Mouse (Mus musculus) embryo, embryonic 9.5 days (tissue): ENCODE measurements around the gene Spty2d1.
A peak's percentile ranks its signal among the peaks of the same experiment; 100 is the strongest.
"Not testable (repeated sequence)": the region's sequence is repeated elsewhere in the genome, so short reads cannot be mapped to it uniquely, and the experiment has no call there.

Experiments used
- DNase-seq: peaks from one replicate; pipeline ENCODE4 v3.0.0-alpha.2; 2017; ENCODE audit errors: extremely low spot score

Spty2d1 gene

DNA sequence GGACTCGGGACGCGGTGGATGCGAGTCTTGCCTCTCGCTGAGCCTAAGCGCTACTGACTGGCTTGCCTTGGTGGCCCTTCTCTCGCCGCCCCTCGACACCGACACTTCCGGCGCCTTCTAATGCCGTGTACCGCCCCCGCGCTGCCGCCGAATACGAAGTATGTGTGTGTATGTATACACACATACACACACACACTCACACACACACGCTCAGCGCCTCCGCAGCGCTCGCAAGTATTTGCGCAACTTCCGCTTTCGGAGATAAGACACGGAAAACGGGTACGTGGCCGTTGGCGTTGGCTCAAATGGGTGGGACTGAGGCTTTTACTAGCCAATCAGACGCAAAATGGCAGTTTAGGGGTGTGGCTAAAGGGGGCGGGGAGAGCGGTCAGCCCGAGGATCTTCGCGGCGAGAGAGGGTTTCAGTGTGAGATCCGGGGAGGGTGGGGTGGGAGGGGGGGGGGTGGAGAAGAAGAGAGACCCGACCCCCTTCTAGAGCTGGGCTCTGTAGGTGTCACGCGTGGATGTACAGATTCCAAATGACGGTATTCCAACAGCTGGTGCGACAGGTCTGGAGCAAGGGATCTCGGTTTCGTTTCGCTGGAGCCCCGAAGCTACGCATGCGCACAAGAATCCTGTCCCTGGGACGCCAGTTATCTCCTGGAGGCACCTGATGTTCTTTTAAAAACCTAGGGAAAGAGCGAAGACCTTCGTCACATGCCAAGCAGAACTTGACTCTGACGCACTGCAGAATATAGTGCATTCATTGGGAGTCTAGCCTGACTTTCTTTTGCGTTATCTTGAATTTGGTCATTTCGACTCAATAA is at the start of gene Spty2d1:
Spty2d1 (minus strand) TSS at position 244 of the 826 bp plus-strand sequence.
- peak; percentile 96 for DNase-seq

- no peak for DNase-seq
Observed at GRCm38 (mm10) chr7:47056273-47056672, 48.1 kb upstream of the Spty2d1 start.

DNA sequence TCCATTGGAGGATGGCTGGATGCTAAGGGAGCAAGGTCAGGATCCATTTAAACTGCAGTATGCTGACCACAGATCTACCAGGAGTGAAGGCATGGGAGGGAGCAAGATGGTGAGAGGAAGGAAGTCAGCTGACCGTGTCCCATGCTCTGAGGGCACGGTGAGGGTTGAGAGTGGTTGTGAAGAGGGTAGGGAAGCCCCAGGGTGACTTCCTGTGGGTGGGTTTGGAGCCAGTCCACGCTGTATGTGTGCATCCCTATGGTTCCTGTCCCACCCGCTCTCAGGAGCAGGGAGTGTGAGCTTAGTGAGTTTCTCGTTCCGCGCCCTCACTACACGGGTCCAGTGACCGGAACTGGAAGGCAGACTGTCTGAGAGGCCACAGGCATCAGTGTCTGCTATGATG is 47.5 kb upstream of the Spty2d1 start:
- DNase-seq = no peak

DNA sequence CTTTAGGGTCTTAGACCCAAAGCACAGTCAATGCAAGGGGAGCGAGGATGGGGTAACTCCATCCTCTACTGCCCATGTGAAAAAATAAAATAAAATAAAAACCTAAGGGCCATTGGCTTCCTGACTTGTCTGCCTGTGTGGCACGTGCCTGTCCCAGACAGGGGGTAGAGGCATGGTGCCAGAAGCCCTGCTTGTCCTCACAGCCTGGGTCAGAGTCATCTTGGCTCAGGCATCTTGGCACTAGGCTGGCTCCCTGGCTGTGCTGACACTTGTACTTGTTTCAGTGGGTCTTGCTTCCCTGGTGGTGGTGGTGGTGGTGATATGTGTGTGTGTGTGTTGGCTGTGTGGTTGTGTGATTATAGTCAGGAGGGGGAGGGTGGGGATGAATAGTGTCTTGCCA is 46.5 kb upstream of the Spty2d1 start:
- DNase-seq = no peak

DNA sequence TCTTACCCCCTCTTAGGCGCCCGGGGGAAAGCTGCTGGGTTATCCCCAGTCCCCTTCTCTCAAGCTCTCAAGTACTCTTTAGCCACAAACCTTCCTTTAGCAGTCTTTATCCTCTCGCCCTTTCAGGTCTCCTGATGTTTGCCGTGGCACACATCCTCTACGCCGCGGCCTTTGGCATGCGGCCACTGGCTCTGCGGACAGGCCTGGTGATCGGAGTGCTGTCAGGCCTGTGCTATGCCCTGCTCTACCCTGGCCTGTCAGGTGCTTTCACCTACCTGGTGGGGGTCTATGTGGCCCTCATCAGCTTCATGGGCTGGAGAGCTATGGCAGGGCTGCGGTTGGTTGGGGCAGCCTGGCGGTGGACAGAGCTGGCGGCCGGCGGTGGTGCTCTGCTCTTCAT is 45.1 kb upstream of the Spty2d1 start:
- no peak for DNase-seq

GRCm38 (mm10) chr7:47052276-47052675 is 44.1 kb upstream of the Spty2d1 start:
- no peak for DNase-seq

DNA sequence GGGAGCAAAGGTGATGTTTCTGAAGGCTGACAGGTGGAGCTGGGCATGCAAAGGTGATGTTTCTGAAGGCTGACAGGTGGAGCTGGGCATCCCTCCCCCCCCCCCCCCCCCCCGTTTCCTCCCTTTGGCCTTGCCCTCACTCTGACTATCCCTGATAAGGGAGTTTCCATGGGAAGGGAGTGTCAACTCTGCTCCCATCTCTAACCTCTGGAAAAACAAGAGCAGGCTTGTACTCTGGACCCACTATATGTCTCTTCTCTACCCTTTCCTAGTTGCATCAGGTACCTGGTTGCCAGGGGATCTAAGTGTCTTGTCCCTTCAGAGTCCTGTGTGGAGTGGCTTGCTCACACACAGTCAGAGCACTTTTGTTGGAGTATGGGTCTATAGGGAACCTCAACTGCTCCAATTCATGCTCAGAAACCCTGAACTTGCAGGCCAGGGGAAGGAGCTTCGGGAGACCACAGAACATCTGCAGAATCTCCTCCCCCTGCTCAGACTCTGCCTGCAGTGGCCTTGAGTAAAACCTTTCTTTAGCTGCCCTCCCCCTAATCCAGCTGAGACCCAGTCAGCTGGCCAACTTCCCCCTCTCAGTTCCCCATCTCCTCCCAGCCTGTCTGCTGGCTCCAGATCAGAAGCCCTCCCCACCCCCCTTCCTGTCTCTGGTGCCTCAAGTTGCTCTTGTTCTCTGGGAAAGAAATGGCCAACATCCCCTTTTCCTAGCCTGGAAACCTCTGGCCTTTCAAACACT is 43.4 kb upstream of the Spty2d1 start:
- DNase-seq = no peak

- DNase-seq = no peak
Observed at GRCm38 (mm10) chr7:47050766-47051165, 42.6 kb upstream of the Spty2d1 start.

- DNase-seq = peak; percentile 96
Observed at GRCm38 (mm10) chr7:47050366-47050765, 42.2 kb upstream of the Spty2d1 start, which contains the start of gene Tmem86a. Gene Tmem86a, plus strand, starts transcription at chr7:47050601.

GRCm38 (mm10) chr7:47042823-47043490 is 34.7 kb upstream of the Spty2d1 start:
- no peak for DNase-seq

GRCm38 (mm10) chr7:47042121-47042520 is 33.9 kb upstream of the Spty2d1 start:
- no peak for DNase-seq

GRCm38 (mm10) chr7:47041706-47042105 is 33.5 kb upstream of the Spty2d1 start:
- DNase-seq = no peak

DNA sequence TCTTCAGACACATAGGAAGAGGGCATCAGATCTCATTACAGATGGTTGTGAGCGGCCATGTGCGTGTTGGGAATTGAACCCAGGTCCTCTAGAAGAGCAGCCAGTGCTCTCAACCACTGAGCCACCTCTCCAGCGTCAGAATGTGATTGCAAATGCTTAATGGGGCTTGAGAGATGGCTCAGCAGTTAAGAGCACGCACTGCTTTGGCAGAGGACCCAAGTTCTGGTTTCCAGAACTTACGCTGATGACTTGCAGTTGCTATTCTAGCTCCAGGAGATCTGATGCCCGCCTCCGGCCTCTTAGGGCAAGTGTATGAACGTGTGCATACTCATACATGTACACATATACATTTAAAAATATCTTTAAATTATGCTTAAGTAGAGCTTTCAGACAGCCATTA is 27.2 kb upstream of the Spty2d1 start:
- no peak for DNase-seq

DNA sequence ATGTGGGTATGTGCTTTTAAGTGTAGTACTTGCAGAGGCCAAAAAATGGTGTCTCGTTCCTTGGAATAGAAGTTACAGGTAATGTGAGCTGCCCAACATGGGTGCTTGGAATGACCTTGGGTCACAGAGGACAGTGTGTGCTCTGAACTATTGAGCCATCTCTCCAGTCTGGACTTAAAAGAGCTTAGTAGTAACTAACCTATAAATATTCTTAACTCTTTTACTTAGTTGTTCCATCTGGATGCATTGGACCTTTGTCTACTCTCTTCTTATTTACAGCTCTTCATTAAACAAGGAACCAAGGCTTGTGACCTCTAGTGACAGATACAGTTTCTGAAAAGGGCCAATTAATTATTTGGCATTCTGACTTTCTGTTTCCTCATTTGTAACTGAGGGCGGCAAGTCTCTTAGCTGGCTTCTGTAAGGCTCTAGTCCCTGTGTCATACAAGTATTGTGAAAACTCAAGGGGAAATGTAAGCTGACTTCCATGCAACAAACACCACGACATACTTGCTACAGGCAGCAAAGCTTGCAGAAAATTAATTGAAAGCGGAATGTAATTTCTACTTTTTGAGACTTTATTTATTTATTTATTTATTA is 26.7 kb upstream of the Spty2d1 start:
- DNase-seq = no peak

- no peak for DNase-seq
Observed at GRCm38 (mm10) chr7:47031371-47031770, 23.2 kb upstream of the Spty2d1 start.

GRCm38 (mm10) chr7:47030517-47031193 is 22.4 kb upstream of the Spty2d1 start:
- DNase-seq = no peak

GRCm38 (mm10) chr7:47027520-47027919 is 19.3 kb upstream of the Spty2d1 start:
- no peak for DNase-seq

- DNase-seq = not testable (repeated sequence)
Observed at GRCm38 (mm10) chr7:47026899-47027298, 18.7 kb upstream of the Spty2d1 start.

DNA sequence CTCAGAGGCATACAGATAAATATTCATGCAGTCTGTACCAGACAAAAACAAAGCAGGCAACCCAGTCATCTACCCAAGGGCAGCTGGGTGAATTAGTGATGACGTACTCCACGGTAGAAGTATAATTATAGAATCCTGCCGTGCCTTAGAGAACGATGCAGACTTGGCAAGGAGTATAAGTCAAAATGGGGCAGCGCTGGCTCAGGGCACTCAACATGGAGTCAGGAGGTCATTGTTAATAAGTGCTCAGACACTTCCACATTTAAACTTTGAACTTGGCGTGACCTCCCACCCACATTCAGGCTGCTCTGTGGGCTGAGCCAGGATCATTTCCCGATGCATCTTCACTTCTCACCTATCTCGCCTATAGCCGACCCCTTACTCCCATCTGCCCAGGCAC is 17.2 kb upstream of the Spty2d1 start:
- DNase-seq = no peak

- no peak for DNase-seq
Observed at GRCm38 (mm10) chr7:47024454-47024853, 16.2 kb upstream of the Spty2d1 start.

GRCm38 (mm10) chr7:47023530-47023929 is 15.3 kb upstream of the Spty2d1 start:
- DNase-seq = peak; percentile 78
